Mouse (Mus musculus) ES-CJ7 (cell line): ENCODE results near the gene Fam83g.

Experiments
- DNase-seq: peaks from one replicate; pipeline ENCODE4 v3.0.0; 2011; ENCODE audit warnings: low read depth, low spot score

The Fam83g gene

DNA sequence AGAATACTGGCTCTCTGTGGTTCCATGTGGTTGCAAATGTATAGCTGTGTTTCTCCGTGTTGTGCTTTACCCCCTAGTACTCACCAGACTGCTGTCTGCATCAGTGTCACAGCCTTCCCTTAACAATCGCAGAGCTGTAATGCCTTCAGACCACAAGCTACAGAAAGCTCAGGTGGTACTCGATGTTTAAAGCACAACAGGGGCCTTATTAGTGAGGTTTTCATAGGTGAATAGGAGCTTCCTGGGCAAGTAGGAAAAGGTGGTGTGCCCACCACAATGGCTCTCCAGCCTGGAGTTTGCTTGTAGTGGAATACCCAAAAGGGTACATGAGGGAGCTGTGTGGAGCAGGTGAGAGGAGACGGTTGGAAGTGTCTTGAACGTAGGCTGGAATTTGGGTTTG lies 31.7 kb upstream of the Fam83g start:
- DNase-seq = no peak

DNA sequence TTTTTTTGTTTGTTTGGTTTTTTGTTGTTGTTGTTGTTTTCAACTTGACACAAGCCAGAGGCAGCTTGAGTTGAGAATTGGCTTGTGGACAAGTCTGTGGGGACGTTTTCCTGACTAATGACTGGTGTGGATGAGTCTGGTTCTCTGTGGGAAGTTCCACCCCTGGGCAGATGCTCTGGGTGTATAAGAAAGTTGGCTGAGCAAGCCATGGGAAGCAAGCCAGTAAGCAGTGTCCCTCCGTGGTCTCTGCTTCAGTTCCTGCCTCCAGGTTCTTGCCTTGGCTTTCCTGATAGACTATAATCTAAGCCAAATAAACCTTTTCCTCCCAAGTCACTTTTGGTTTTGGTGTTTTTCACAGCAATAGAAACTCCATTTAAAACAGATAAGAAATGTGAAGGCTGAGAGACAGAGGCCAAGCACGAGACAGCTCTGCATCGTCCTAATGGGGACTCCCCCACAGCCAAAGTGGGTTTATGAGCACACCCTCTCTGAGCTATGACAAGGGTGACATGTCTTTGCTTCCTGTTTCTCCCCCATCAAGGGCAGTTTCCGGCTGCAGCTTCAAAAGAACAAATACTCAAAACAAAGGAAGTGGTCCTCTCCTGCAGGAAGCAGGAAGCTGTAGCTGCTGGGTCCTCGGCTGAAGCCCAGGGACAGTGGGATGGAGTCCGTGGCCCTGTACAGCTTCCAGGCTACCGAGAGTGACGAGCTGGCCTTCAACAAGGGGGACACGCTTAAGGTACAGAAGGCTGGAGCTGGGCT lies 31.0 kb upstream of the Fam83g start, which contains the start of gene Grap:
Grap (plus strand) TSS at position 580 of the 762 bp plus-strand sequence.
- no peak for DNase-seq

DNA sequence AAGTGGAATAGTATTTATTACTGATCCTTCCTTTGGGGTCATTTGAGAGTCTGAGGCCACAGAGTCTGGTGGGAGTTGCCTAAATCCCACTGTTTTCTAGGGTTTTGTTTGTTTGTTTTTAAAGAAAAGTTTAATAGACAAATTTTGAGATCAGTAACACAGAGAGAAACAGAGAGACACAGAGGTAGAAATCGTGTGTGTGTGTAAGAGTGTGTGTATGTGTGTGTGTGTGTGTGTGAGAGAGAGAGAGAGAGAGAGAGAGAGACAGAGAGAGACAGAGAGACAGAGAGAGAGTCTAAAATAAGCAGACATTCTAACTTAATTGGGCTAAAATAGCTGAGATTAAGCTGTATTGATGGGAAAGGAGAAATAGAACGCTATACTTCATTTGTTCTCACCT lies 30.3 kb upstream of the Fam83g start:
- no peak for DNase-seq

DNA sequence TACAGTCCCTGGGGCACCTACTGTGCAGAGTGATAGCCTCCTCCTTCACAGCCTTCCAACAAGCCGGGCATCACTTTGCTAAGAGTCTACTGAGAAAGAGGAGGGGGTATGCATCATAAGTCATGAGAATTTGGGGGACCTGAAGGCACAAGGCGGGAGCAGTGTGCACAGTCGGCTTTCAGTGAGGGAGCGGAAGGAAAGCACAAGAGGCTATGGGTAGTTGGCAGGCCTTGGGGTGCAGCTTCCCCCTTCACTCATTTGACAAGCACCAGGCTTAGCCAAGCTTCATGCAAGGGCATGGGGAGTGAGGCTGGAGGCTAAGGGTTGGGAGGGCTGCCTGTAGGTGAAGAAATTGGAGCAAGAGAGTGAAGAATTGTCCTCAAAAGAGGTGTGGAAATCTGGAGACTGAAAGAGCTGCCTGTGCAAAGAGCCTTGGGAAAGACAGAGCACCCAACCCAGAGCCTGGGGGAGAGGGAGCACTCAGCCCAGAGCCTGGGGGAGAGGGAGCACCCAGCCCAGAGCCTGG lies 29.0 kb upstream of the Fam83g start:
- no peak for DNase-seq

DNA sequence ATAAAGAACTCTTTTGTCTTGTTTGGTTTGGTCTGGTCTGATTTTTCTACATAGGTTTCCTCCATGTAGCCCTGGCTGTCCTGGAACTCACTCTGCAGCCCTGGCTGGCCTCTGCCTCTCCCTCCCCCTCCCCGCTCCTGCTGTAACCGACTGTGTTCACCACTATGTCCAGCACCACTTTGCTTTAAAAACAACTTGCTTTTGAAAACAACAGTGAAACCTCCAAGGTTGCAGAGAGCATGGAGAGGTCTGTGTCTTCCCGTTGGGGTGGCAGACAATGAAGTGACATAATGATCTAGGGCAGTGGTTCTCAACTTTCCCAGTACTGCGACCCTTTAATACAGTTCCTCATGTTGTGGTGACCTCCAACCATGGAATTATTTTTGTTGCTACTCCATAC lies 28.2 kb upstream of the Fam83g start:
- DNase-seq = no peak

DNA sequence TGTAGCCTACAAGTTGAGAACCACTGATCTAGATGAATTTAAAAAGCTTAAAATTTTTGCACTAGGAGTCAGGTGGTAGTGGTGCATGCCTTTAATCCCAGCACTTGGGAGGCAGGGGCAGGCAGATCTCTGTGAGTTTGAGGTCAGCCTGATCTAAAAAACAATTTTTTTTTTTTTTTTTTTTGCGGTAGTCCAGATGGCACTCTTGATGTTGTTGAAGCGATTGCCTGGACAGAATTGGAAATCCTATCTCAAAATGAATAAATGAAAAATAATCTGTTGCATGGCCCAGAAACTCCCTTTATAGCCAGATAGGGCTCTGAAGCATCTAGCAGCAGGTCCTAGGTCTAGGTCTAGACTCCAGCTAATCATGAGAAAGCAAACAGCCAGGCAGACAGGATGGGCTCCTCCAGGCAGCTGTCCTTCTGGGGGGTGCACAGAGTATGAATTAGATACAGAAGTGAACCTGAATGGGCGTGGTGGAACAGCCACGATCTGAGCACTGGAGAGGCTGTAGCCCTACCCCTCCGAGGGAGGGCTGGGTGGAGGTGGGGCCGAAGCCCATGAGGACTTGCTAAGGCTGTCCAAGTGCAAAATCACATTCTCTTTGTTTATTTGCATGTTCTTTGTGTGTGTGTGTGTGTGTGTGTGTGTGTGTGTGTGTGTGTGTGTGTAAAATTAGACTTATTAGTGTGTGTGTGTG lies 27.6 kb upstream of the Fam83g start:
- no peak for DNase-seq

DNA sequence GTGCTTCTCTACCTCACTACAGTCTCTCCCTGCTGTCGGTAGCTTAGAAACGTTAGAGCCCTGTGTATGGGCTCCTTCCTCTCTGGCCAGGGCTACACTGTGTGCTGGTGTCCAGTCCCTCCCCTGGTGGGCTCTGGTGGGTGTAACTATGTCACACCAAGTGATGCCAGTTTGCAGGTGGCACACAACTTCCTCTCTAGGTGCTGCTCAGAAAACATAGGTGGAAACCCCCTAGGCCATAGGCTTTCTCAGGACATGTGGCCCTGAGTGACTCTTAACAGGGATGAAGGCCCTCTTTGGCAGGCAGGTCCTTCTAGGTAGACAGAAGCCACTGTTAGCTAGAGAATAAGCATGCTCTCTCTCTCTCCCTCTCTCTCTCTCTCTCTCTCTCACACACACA lies 26.5 kb upstream of the Fam83g start:
- DNase-seq = no peak

DNA sequence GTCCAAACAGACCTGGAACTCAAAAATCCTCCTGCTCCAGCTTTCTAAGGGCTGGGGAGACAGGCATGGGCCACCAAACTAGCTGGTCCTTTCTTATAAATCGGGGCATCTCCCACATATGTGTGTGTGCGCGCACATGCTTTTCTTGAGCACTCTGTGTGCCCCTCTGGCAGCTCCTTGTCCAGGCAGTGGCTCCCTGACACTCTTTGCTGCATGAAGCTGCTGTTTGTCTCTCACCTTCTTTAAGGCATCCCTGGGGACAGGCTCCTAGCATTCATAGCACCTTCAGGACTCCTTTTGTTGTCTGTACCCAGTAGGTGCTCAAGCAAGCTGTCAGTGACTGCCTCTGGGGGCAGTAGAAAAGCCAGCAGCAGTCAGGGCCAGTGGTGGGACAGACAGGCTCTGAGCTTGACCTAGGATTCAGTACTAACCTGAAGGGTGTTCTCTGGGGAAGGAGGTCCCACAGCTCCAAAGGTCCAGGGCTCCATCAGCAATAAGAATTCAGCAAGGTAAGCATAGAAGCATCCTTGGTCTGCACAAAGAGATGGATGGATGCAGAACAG lies 25.4 kb upstream of the Fam83g start:
- DNase-seq = no peak

DNA sequence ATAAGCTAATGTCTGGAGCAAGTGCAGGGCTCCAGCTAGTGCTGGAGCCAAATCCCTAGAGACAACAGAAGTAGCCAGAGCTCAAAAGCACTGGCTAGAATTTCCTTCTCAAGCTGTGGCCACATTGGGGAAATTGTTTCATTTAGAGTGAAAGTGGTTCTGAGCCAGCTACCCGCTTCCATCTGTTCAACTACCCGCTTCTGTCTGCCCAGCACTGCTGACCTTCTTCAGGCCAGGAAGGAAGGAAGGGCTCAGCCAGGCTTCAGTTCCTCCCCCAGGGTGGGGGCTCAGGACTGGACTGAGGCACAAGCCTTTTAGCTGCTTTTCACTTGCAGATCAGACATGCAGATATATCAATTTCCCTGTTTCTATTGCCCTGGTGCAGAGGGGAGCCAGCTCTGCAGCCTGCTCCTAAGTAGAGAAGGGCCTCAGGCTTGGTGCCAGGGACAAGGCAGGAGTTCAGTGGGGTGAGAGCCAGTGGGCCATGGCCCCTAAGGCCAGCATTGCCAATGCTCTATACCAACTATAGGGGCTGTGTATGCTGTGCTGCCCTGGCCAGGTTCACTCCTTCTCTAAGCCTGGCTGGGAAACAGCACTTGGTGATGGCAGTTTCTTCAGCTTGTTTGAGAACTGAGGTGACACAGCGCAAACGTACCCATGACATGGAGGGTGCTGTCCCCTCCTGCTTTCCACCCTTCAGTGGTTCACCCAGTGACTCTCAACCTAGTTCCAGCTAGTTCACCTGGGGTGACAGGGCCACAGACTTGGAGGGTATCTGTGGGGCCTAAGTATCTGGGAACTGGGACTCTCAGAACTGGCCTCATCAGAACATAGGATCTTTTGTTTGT lies 24.7 kb upstream of the Fam83g start:
- no peak for DNase-seq

DNA sequence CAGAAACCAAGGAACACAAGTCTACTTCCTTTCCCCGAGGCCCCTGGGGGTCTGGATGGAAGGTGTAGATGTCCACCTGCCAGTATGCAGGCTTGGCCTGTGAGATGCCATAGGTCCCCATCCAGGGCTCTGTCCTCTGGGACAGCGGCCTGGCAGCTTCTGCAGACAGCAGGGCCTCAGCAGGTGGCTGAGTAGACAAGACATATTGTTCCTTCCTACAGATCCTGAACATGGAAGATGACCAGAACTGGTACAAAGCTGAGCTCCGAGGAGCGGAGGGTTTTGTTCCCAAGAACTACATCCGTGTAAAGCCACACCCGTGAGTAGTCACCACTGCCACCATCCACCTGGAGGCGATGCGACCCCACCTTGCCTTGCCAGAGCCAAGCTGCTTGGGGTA lies 23.9 kb upstream of the Fam83g start:
- no peak for DNase-seq

DNA sequence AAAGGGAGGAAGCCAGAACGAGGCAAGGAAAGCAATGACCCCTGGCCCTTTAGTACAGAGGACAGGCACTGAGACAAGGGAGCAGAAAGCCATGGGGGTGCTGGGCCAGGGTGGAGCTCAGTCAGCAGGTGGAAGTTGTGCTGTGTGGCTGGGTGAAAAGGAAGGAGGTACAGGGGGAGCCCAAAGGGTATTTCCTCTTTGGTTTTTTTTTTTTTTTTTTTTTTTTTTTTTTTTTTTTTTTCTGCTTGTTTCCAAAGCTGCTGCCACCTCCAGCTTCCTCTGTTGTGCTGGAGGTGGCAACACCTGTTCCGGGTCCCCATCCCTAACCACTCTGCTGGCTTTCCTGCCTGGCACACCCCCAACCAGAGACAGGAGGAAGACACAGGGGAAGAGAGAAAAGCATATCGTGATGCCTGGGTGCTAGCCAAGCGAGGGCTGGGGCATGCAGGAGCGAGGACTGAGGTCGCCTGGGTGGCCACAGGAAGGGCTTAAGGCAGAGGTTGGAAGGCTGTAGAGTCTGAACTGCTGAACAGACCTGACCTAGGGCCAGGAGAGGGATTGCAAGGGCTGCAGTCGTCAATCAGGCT lies 23.0 kb upstream of the Fam83g start:
- DNase-seq = no peak

DNA sequence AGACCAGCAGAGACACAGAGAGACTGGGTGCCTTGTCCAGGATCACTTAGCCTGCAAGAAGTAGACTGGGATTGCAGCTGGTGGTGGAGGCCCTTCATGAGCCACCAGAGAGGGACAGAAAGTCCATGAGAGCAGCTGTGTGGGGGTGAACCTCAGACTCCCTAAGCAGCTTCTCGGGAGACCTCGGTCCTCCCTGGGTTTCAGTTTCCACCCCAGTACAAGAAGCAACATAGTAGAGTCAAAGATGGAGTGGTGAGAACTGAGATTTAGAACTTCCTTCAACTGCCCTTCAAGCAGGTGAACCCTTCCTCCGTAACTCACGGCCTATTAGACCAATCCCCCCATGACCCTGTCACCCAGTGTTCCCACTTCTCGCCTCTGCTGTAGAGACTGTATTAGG lies 21.7 kb upstream of the Fam83g start:
- DNase-seq = no peak

DNA sequence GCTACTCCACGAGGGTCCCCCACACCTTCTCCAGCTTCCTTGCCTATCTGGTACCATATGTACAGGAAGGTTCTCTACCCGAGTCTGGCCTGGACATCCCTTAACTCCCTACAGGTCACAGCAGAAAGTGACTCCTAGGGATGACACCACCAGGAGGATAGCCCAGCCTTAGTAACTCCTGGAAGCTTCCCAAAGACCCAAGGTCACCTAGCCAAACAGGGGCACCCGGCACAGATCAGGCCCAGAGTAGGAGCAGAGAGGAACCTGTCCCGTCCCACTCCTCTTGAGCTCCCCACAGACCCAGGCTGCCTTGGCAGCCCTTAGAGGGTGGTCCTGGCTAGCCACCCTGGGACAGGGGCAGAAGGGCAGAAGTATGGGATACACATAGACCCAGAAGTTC lies 18.5 kb upstream of the Fam83g start:
- no peak for DNase-seq

DNA sequence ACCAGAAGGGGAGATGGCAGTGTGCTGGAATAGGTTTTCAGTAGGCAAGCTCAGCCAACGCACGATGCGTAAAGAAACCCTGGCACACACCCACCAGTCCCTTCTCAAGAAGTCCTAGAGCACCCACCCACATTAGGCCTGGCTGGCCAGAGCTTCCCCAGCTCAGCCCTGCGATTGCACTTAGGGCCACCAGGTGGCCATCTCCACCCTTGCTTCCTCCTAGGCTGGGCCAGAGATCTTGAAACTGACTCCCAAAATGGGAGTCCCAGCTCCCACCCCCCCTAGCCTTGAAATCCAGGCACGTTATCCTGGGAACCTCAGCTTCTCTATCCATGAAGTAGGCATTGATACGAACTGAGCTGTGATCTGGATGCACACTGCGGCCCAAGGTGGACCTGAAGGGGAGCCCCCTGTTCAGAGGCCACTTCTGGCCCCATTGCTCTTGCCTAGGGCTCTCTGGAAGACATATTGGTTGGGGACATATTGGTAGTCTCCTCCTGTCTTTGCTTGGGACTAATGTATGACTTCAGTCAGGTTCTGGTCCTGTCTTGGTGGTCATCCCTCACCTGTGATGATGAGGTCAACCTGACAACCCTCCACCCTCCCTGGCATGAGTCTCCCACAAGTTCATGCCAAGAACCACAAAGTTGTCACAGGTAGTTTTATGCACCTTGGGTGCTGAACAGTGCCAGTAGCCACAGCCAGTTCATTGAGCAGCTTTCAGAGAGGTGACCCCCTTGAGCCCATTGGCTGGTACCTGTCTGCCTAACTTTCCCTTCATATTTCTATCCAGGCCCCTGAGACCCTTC lies 17.7 kb upstream of the Fam83g start:
- peak; percentile 54 for DNase-seq

DNA sequence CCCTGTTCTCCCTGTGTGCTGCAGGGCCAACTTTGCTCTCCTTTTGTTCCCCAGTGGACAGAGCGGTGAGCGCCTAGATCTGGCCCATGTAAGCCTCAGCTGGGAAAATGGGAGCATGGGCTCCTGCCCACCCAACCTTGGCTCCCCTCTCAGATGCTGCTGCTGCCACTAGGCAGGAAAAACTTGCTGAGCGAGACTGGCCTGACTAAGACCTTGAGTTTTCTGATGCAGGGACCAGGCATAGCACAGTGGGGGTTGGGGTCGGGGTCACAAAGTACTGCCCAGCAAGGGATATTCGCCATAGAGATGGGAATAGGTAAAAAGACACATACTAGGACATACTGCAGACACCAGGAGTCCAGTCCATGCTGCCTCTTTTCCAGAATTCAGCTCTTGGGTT lies 16.6 kb upstream of the Fam83g start:
- no peak for DNase-seq

DNA sequence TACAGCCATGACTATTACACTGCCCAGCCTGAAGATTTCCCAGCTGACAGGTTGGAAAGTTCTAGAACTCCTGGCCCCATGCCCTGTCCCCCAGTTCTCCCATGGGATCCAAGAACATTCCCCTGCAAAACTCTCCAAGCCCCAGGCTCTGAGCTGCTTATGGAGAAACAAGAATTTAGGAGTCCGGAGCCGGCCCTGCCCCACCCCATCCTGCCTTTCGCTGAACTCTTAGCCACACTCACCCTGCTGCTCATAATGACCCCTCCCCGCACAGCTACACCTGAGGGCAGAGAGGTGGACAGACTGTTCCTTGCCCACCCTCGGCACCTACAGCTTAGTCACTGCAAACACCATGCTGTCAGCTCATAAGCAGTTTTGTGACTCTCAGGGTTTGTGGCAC lies 16.1 kb upstream of the Fam83g start:
- DNase-seq = no peak

DNA sequence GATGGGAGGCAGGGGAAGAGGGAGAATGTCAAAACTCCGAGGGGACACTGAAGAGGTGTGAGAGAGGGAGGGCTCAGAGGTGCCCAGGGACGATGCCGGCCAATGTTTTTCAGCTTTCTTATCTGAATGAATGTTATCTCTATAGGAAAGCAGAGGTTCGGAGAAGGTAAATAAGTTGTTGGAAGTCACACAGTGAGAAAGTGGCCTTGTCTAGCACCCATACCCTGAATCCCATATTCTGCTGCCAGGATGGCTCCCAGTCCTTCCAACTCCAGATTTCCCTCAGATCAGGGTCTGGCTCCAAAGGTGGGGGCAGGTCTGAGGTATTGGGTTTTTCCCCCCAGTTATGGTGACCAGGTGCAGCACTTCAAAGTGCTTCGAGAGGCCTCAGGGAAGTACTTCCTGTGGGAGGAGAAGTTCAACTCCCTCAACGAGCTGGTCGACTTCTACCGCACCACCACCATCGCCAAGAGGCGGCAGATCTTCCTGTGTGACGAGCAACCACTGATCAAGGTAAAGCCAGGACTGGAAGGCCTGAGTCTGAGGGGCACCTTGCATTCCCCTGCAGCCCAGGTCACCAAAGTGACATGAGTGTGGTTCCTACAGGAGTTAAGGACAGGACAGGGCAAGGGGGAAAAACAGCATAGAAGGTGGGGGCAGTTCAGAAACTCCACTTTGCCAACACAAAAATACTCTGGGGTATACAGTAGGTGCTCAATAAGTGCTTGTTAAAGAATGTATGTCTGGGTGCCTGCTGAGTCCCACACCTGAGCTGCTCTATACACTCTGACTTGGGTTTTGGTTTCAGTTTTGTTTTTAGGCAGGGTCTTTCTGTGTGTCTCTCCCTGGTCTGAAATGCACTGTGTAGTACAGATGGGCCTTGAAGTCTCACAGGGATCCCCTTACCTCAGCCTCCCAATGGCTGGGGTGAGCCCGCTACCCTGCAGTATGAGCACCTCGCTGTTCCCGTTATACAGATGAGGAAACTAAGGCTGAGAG lies 14.1 kb upstream of the Fam83g start:
- no peak for DNase-seq

DNA sequence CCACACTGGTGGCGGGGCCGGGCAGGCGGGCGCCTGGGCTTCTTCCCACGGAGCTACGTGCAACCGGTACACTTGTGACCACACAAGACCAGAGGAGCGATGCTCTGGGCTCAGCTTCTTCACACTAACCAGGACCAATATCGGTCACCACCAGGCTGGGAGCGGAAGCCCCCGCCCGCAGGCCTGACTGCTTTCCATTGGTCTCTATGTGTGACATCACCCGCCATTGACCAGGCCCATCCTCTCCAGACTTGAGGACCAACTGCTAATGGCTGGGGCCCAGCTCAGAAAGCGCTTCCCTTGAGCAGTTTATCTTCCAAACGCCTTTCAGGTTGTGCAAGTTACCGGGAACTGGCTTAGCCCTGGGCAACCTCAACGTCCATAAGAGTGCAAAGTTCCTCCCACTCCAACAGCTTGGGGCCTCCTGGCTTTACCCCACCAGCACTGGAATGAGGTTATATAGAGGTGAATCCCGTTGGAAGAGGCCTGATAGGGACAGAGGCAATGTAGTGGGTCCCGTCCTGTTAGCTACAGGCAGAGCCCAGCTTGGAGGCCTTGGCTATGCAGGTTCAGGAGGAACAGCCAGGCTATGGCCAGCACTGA lies 12.0 kb upstream of the Fam83g start:
- no peak for DNase-seq

DNA sequence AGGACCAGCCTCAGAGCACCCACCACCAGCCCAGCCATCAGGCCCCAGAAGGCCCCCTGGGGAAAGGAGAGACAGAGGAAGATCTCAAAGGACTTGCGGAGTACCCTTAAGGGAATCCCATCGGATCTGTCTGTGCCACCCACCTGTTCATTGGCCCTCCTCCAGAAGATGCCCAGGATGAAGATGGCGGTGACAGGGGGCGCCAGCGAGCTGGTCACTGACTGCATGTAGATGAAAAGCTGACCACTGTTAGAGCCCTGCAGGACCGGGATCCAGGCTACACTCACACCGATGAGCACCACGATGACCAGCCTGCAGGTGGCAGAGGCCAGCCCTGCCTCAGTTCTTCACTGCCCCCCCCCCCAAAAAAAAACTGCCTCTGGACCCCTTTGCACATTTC lies 10.2 kb upstream of the Fam83g start:
- peak; percentile 34 for DNase-seq
